Mouse (Mus musculus): Measurements from ENCODE around the gene Lrrc3b.

DNA sequence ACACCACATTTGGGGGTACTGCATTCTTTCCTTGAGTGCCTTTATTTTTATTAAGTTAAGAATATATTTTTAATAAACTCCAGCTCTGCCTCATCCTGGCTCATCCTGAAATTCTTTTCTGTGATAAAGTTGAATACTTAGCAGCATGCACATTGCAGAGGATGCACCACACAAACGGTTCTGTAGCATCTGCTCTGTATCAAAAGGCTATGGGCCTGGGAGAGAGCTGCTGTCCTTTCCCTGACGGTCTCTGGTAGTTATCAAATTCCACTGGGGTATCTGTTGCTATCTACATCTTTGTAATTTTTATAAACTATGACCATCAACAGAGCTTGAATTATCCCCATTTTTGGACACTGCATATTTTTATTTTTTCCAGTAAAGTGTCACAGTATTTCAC, 105.7 kb downstream of the Lrrc3b start:
- no peak for TF ChIP-seq CTCF (IDR thresholded peaks at IDR 0.05; ENCODE audit: low read depth)
- no peak for TF ChIP-seq EP300 (optimal IDR thresholded peaks at IDR 0.05)
